Mouse (Mus musculus): ENCODE data around the gene Olfr1489. TPM values are rescaled to one million over a fixed set of nuclear protein-coding genes. Genes with fewer than 3 reads are reported as not detected.
"Not testable (repeated sequence)": the region's sequence is repeated elsewhere in the genome, so short reads cannot be mapped to it uniquely, and the experiment has no call there.

Olfr1489 gene
- polyA plus RNA-seq (2012; rRNA removed) = not detected in 2 replicates

GRCm38 (mm10) chr19:13631321-13631720 is at the start of gene Olfr1489:
TSS of gene Olfr1489 (plus strand) at chr19:13631621.
- Histone ChIP-seq H3K4me3 (replicated peaks; ENCODE audit: extremely low read depth, low read depth, low read length) (no peak within 1 kb of the TSS), H3K4me1 (ENCODE audit: control insufficient read depth, insufficient read depth, low read length) (no peaks in the 10 kb centered on the region)
- 77% methylated on average over 1 of the region's 1 CpGs for WGBS
- TF ChIP-seq CTCF (IDR thresholded peaks at IDR 0.05; ENCODE audit: insufficient read depth, low read length) = no peak
- no peak for TF ChIP-seq POLR2A (IDR thresholded peaks at IDR 0.05; ENCODE audit: borderline replicate concordance, extremely low read depth, low read depth, low read length)
- DNase-seq = no peak

DNA sequence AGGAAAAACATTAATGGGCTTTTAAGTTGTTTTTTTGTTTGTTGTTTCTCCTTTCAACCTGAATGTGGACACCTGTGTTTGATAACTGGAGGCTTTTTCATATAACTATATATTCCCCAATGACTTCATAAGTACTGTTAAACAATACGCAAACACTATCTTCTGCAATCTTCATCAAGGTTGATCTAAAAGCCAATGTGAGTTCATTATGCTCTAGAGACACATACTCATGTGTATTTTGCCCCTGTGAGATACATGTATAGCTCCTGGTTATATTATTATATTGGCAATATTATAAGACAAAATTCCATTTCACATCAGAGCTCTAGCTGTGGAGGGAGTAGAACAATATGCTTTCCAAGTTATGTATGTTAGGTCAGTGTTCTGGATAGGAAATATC is 48.2 kb upstream of the Olfr1489 start, which contains the start of gene Olfr1484:
TSS of gene Olfr1484 (plus strand) at position 301 of the 400 bp plus-strand sequence.
- H3K4me1 ChIP-seq (ENCODE audit: control insufficient read depth, insufficient read depth, low read length) = no peaks in the 10 kb centered on the region
- 86% methylated on average over 1 of the region's 1 CpGs for WGBS
- TF ChIP-seq CTCF (IDR thresholded peaks at IDR 0.05; ENCODE audit: insufficient read depth, low read length) (no peak), POLR2A (IDR thresholded peaks at IDR 0.05; ENCODE audit: borderline replicate concordance, extremely low read depth, low read depth, low read length) (no peak)
- no peak for DNase-seq
- H3K4me3 ChIP-seq (replicated peaks; ENCODE audit: extremely low read depth, low read depth, low read length) = no peak within 1 kb of the TSS

- DNase-seq; H3K4me1 ChIP-seq (ENCODE audit: control insufficient read depth, insufficient read depth, low read length); H3K4me3 ChIP-seq (replicated peaks; ENCODE audit: extremely low read depth, low read depth, low read length): not testable (repeated sequence)
- WGBS = 88% methylated on average over 2 of the region's 2 CpGs
Observed at GRCm38 (mm10) chr19:13617075-13617474, 14.3 kb upstream of the Olfr1489 start, which contains the start of gene Olfr1487. TSS of gene Olfr1487 (plus strand) at chr19:13617375.

DNA sequence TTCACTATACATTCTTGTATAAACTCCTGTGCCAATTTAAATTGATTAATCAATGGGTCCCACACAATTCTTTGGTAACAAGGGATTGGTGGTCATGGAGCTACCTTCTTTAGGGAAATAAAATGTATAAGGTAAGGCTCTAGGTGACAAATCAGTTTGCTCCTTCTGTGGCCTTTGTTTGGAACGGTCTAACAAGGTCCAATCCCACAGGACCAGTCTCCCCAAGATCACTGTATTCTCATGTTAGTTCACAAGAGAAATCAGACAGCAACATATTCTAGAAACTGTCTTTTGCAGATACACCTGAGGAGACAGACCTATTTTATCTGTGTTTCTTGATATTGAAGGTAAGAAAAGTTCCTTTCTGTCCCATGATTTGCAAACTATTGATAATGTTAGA is 19.4 kb downstream of the Olfr1489 start, which contains the start of gene Olfr1490:
TSS of gene Olfr1490 (plus strand) at position 301 of the 400 bp plus-strand sequence.
- DNase-seq = no peak
- H3K4me1 ChIP-seq (ENCODE audit: control insufficient read depth, insufficient read depth, low read length) = no peaks in the 10 kb centered on the region
- TF ChIP-seq POLR2A (IDR thresholded peaks at IDR 0.05; ENCODE audit: borderline replicate concordance, extremely low read depth, low read depth, low read length) (no peak), CTCF (IDR thresholded peaks at IDR 0.05; ENCODE audit: insufficient read depth, low read length) (no peak)
- no peak within 1 kb of the TSS for H3K4me3 ChIP-seq (replicated peaks; ENCODE audit: extremely low read depth, low read depth, low read length)
- 48% methylated on average over 1 of the region's 1 CpGs for WGBS

Other genes starting within 250 kb of the Olfr1489 start
- gene Olfr1469, start 223.8 kb upstream of the Olfr1489 start, polyA plus RNA-seq (2012; rRNA removed) = not detected in 2 replicates
- not detected in 2 replicates for gene Olfr1471, start 188.2 kb upstream of the Olfr1489 start, polyA plus RNA-seq (2012; rRNA removed)
- not detected in 2 replicates for gene Olfr1472, start 175.5 kb upstream of the Olfr1489 start, polyA plus RNA-seq (2012; rRNA removed)
- gene Olfr1474, start 162.1 kb upstream of the Olfr1489 start, polyA plus RNA-seq (2012; rRNA removed) = not detected in 2 replicates
- gene Olfr1475, start 151.4 kb upstream of the Olfr1489 start, polyA plus RNA-seq (2012; rRNA removed) = not detected in 2 replicates
- gene Olfr1477, start 131.1 kb upstream of the Olfr1489 start, polyA plus RNA-seq (2012; rRNA removed) = not detected in 2 replicates
- gene Olfr1480, start 103.7 kb upstream of the Olfr1489 start, polyA plus RNA-seq (2012; rRNA removed) = not detected in 2 replicates
- gene Olfr1484, start 48.1 kb upstream of the Olfr1489 start, polyA plus RNA-seq (2012; rRNA removed) = not detected in 2 replicates
- not detected in 2 replicates for gene Olfr1487, start 14.2 kb upstream of the Olfr1489 start, polyA plus RNA-seq (2012; rRNA removed)
- not detected in 2 replicates for gene Olfr1490, start 19.5 kb downstream of the Olfr1489 start, polyA plus RNA-seq (2012; rRNA removed)
- gene Olfr1491, start 65.6 kb downstream of the Olfr1489 start, polyA plus RNA-seq (2012; rRNA removed) = not detected in 2 replicates
- gene Olfr1493-ps1, start 91.7 kb downstream of the Olfr1489 start, polyA plus RNA-seq (2012; rRNA removed) = not detected in 2 replicates
- not detected in 2 replicates for gene Olfr1494, start 108.1 kb downstream of the Olfr1489 start, polyA plus RNA-seq (2012; rRNA removed)
- gene Olfr1495, start 133.0 kb downstream of the Olfr1489 start, polyA plus RNA-seq (2012; rRNA removed) = not detected in 2 replicates
- gene Olfr1496, start 146.3 kb downstream of the Olfr1489 start, polyA plus RNA-seq (2012; rRNA removed) = not detected in 2 replicates
- not detected in 2 replicates for gene Olfr1497, start 166.6 kb downstream of the Olfr1489 start, polyA plus RNA-seq (2012; rRNA removed)
- gene Olfr1499, start 187.8 kb downstream of the Olfr1489 start, polyA plus RNA-seq (2012; rRNA removed) = not detected in 2 replicates
- not detected in 2 replicates for gene Olfr1500, start 198.9 kb downstream of the Olfr1489 start, polyA plus RNA-seq (2012; rRNA removed)
- not detected in 2 replicates for gene Olfr1501, start 219.1 kb downstream of the Olfr1489 start, polyA plus RNA-seq (2012; rRNA removed)
- not detected in 2 replicates for gene Olfr1502, start 230.2 kb downstream of the Olfr1489 start, polyA plus RNA-seq (2012; rRNA removed)